ENCODE assay signal across 9 mouse cellular contexts in genomic region chr7:19075723-19076585, GRCm38 (mm10). TPM values are rescaled to one million over a fixed set of nuclear protein-coding genes. Genes with fewer than 3 reads are reported as not detected.
DNase-seq lines count a peak whose midpoint lies in the region; ATAC-seq and TF ChIP-seq lines count a peak whose summit lies in the region.
"Had no signal": no experiment of that assay in that cellular context is flagged by ENCODE, and none has a peak within 500 bp of the region (broad histone marks: within the 10 kb centered on the region; RNA-seq: fewer than 3 reads in every experiment).

TSS of gene Dmwd (plus strand) at chr7:19076227.

- H3K27me3 ChIP-seq in embryonic facial prominence, embryonic 14.5 days (replicated peaks; ENCODE audit: control insufficient read depth, insufficient read depth, low read length): no peaks in the 10 kb centered on the region
- no peaks in the 10 kb centered on the region for H3K27me3 ChIP-seq in heart, adult 2 months (ENCODE audit: control insufficient read depth, insufficient read depth, low read length)
- H3K27me3 ChIP-seq in kidney, adult 2 months (replicated peaks; ENCODE audit: control insufficient read depth, insufficient read depth, low read length): no peaks in the 10 kb centered on the region
- no peaks in the 10 kb centered on the region for H3K27me3 ChIP-seq in limb, embryonic 11.5 days (ENCODE audit: control insufficient read depth, insufficient read depth, low read length)
- no peaks in the 10 kb centered on the region for H3K27me3 ChIP-seq in midbrain, embryonic 13.5 days

- peak within 1 kb of the TSS; percentile 87 for H3K4me2 ChIP-seq in embryonic facial prominence, embryonic 14.5 days (ENCODE audit: low read depth, low read length)
- peak within 1 kb of the TSS; percentile 96 for H3K4me2 ChIP-seq in limb, embryonic 11.5 days (ENCODE audit: low read depth, severe bottlenecking)
- peak within 1 kb of the TSS; percentile 90 for H3K4me2 ChIP-seq in midbrain, embryonic 13.5 days (replicated peaks)

- 0 out of 2 replicates have a peak, but pooled peaks have one; percentile 26 for TF ChIP-seq EP300 in heart, adult 2 months (IDR thresholded peaks at IDR 0.05; ENCODE audit: insufficient read depth, low read depth, low read length)

- no peak for TF ChIP-seq CTCF in bone marrow, adult 2 months (IDR thresholded peaks at IDR 0.05; ENCODE audit: control insufficient read depth, insufficient read depth, low read length)
- no peak for TF ChIP-seq CTCF in heart, adult 2 months (IDR thresholded peaks at IDR 0.05)
- no peak for TF ChIP-seq CTCF in kidney, adult 2 months (conservative IDR thresholded peaks at IDR 0.05; ENCODE audit: insufficient read depth, insufficient read length, low read depth, low read length)

- H3K79me2 ChIP-seq in heart, adult 2 months (replicated peaks; ENCODE audit: control insufficient read depth, insufficient read depth, low read length): no peaks in the 10 kb centered on the region

- H3K36me3 ChIP-seq in embryonic facial prominence, embryonic 14.5 days (ENCODE audit: control insufficient read depth, insufficient read depth, low read length): peaks cover 33% of the 10 kb centered on the region
- no peaks in the 10 kb centered on the region for H3K36me3 ChIP-seq in heart, adult 2 months (ENCODE audit: control insufficient read depth, insufficient read depth, low read length)
- no peaks in the 10 kb centered on the region for H3K36me3 ChIP-seq in kidney, adult 2 months (ENCODE audit: control insufficient read depth, insufficient read depth, low read length)
- peaks cover 20% of the 10 kb centered on the region for H3K36me3 ChIP-seq in limb, embryonic 11.5 days (ENCODE audit: control insufficient read depth, insufficient read depth, low read length)
- peaks cover 33% of the 10 kb centered on the region for H3K36me3 ChIP-seq in midbrain, embryonic 13.5 days

- peak; percentile 99 for ATAC-seq in embryonic facial prominence, embryonic 14.5 days (ENCODE audit: low read depth)
- ATAC-seq in limb, embryonic 11.5 days (ENCODE audit: insufficient number of reproducible peaks, low FRiP score, low TSS enrichment, low read depth): peak; percentile 99
- ATAC-seq in midbrain, embryonic 13.5 days: peak; percentile 99

- intact Hi-C loops in heart, adult 2 months (cut with DNase I): no loop called here

- peak; percentile 96 for DNase-seq in 3T3-L1 (ENCODE audit: low read depth, low spot score)
- DNase-seq in embryonic facial prominence, embryonic 14.5 days (ENCODE audit: low spot score): peak; percentile 99
- DNase-seq in heart, adult 2 months: peak; percentile 93 to 95
- DNase-seq in kidney, adult 2 months: peak; percentile 98
- peak; percentile 99 for DNase-seq in limb, embryonic 11.5 days (ENCODE audit: low spot score)
- peak; percentile 64 to 70 for DNase-seq in spleen, adult 18-20 months

- H3K9me3 ChIP-seq in embryonic facial prominence, embryonic 14.5 days (ENCODE audit: control insufficient read depth, low read length): no peaks in the 10 kb centered on the region
- no peaks in the 10 kb centered on the region for H3K9me3 ChIP-seq in limb, embryonic 11.5 days (ENCODE audit: control insufficient read depth, low read length)
- H3K9me3 ChIP-seq in midbrain, embryonic 13.5 days: no peaks in the 10 kb centered on the region

- TF ChIP-seq POLR2A in bone marrow, adult 2 months (IDR thresholded peaks at IDR 0.05; ENCODE audit: borderline replicate concordance, control insufficient read depth, low read depth, low read length): no peak; the same call in 1 of the 2 replicates
- TF ChIP-seq POLR2A in heart, adult 2 months (IDR thresholded peaks at IDR 0.05; ENCODE audit: insufficient read depth, low read depth, low read length): peak; percentile 48; the same call in 1 of the 2 replicates
- no peak for TF ChIP-seq POLR2A in kidney, adult 2 months (IDR thresholded peaks at IDR 0.05; ENCODE audit: low read depth, low read length)

- H3K4me1 ChIP-seq in bone marrow, adult 2 months (ENCODE audit: control insufficient read depth, insufficient read depth, low read length): peaks cover 10% of the 10 kb centered on the region
- H3K4me1 ChIP-seq in embryonic facial prominence, embryonic 14.5 days (ENCODE audit: control insufficient read depth, insufficient read depth, low read length): peaks cover 10% of the 10 kb centered on the region
- peaks cover 7% of the 10 kb centered on the region for H3K4me1 ChIP-seq in heart, adult 2 months (ENCODE audit: control insufficient read depth, insufficient read depth, low read length)
- peaks cover 5% of the 10 kb centered on the region for H3K4me1 ChIP-seq in kidney, adult 2 months (ENCODE audit: control insufficient read depth, insufficient read depth, low read length)
- peaks cover 13% of the 10 kb centered on the region for H3K4me1 ChIP-seq in limb, embryonic 11.5 days (ENCODE audit: control insufficient read depth, insufficient read depth, low read length)
- peaks cover 22% of the 10 kb centered on the region for H3K4me1 ChIP-seq in midbrain, embryonic 13.5 days (replicated peaks)

- peak within 1 kb of the TSS; percentile 40; the same call in 1 of the 2 replicates for H3K27ac ChIP-seq in bone marrow, adult 2 months (ENCODE audit: control insufficient read depth, insufficient read depth, low read depth, low read length, poor library complexity)
- peak within 1 kb of the TSS; percentile 87 for H3K27ac ChIP-seq in embryonic facial prominence, embryonic 14.5 days (replicated peaks; ENCODE audit: low read depth, low read length)
- peak within 1 kb of the TSS; percentile 74 for H3K27ac ChIP-seq in heart, adult 2 months
- H3K27ac ChIP-seq in kidney, adult 2 months (ENCODE audit: insufficient read depth, low read depth, low read length): 0 out of 2 replicates have a peak within 1 kb of the TSS, but pooled peaks have one; percentile 28
- peak within 1 kb of the TSS; percentile 52; the same call in 1 of the 2 replicates for H3K27ac ChIP-seq in limb, embryonic 11.5 days (replicated peaks; ENCODE audit: low read depth, low read length)
- peak within 1 kb of the TSS; percentile 79 for H3K27ac ChIP-seq in midbrain, embryonic 13.5 days

- peak within 1 kb of the TSS; percentile 91 for H3K9ac ChIP-seq in embryonic facial prominence, embryonic 14.5 days (ENCODE audit: low read depth, low read length)
- peak within 1 kb of the TSS; percentile 88 for H3K9ac ChIP-seq in heart, adult 2 months (ENCODE audit: low read depth, low read length)
- H3K9ac ChIP-seq in limb, embryonic 11.5 days (ENCODE audit: low read length): peak within 1 kb of the TSS; percentile 97
- H3K9ac ChIP-seq in midbrain, embryonic 13.5 days (replicated peaks): peak within 1 kb of the TSS; percentile 97

- peak within 1 kb of the TSS; percentile 64 for H3K4me3 ChIP-seq in bone marrow, adult 2 months (replicated peaks; ENCODE audit: control insufficient read depth, low read depth, low read length)
- peak within 1 kb of the TSS; percentile 90 for H3K4me3 ChIP-seq in embryonic facial prominence, embryonic 14.5 days (ENCODE audit: low read depth, low read length)
- peak within 1 kb of the TSS; percentile 75 for H3K4me3 ChIP-seq in heart, adult 2 months
- H3K4me3 ChIP-seq in kidney, adult 2 months (ENCODE audit: insufficient read depth, low read depth, low read length): peak within 1 kb of the TSS; percentile 65
- peak within 1 kb of the TSS; percentile 85 for H3K4me3 ChIP-seq in limb, embryonic 11.5 days (ENCODE audit: low read depth, low read length)
- peak within 1 kb of the TSS; percentile 76 for H3K4me3 ChIP-seq in midbrain, embryonic 13.5 days (replicated peaks)

- 1% methylated on average over 91 of the region's 91 CpGs for whole genome bisulfite sequencing in bone marrow, adult 2 months
- 2% methylated on average over 45 of the region's 91 CpGs for WGBS in embryonic facial prominence, embryonic 14.5 days
- WGBS in heart, adult 2 months: 1% methylated on average over 54 of the region's 91 CpGs
- 1% methylated on average over 87 of the region's 91 CpGs for whole genome bisulfite sequencing in kidney, adult 2 months
- 2% methylated on average over 58 of the region's 91 CpGs for WGBS in limb, embryonic 11.5 days
- 1% methylated on average over 81 of the region's 91 CpGs for WGBS in midbrain, embryonic 13.5 days

RNA-seq across cellular contexts. Expression of gene Dmwd, which starts in this region (rescaled TPM):
- 21.4 and 27.7 TPM in 2 replicates for polyA plus RNA-seq in bone marrow, adult 2 months (2011; ENCODE audit: insufficient read depth, insufficient read length, low replicate concordance, missing spikeins)
- polyA plus RNA-seq in embryonic facial prominence, embryonic 14.5 days (2014; fragmentation: Nextera tagmentation; extraction: Ambion mirVana): 20.2 and 22.6 TPM in 2 replicates
- total RNA-seq in heart, adult 2 months (2021): 10 to 100 TPM; 47.8 to 54.9 TPM
- 70.9 and 79.4 TPM in 2 replicates for polyA plus RNA-seq in heart, adult 2 months (2012; rRNA removed)
- polyA plus RNA-seq in kidney, adult 2 months (2012; rRNA removed): 59.8 and 76.3 TPM in 2 replicates
- 18.8 and 25.6 TPM in 2 replicates for polyA plus RNA-seq in limb, embryonic 11.5 days (2014; fragmentation: Nextera tagmentation; extraction: Ambion mirVana)
- polyA plus RNA-seq in midbrain, embryonic 13.5 days (2015; fragmentation: Nextera tagmentation; extraction: Ambion mirVana): 25.3 TPM in 2 replicates
- total RNA-seq: CH12.LX had no signal

Comparison
In these comparisons a context has a peak if more than half of its experiments do, and no peak if none do; other contexts are left out.
1. Peak in every context shown above with its lines: DNase-seq, ATAC-seq, H3K4me3 ChIP-seq and H3K27ac ChIP-seq.
2. H3K27ac ChIP-seq: peak in every context shown above with its lines; median percentile 87 in embryonic facial prominence, embryonic 14.5 days; 79 in midbrain, embryonic 13.5 days; 74 in heart, adult 2 months; 52 in limb, embryonic 11.5 days; 40 in bone marrow, adult 2 months; 28 in kidney, adult 2 months.